Mouse (Mus musculus) stomach, postnatal 0 days (tissue): Measurements from ENCODE around the gene Erg.

Experiments
- CTCF ChIP-seq: IDR thresholded peaks from 2 replicates; pipeline ENCODE4 v1.5.1; 2016; ENCODE audit warnings: antibody characterized with exemption, low read depth, mild to moderate bottlenecking, moderate library complexity
- EP300 ChIP-seq: optimal IDR thresholded peaks from 2 replicates; pipeline ENCODE3; 2016; ENCODE audit warnings: antibody characterized with exemption

GRCm38 (mm10) chr16:95506051-95506450 lies 80.3 kb downstream of the Erg start:
- TF ChIP-seq EP300 (no peak), CTCF (no peak)
